Mouse (Mus musculus): Measurements from ENCODE around the gene Ffar2.

Ffar2 gene

GRCm38 (mm10) chr7:30821532-30821931, 2.0 kb downstream of the Ffar2 start:
- DNase-seq (ENCODE audit: low spot score in 2 of 2): no peak

GRCm38 (mm10) chr7:30820854-30821445, 2.6 kb downstream of the Ffar2 start:
- DNase-seq (ENCODE audit: low spot score in 2 of 2): no peak

- DNase-seq (ENCODE audit: low spot score in 2 of 2): no peak
Measured at GRCm38 (mm10) chr7:30820131-30820530, 3.4 kb downstream of the Ffar2 start.

GRCm38 (mm10) chr7:30812291-30812807, 11.2 kb downstream of the Ffar2 start:
- no peak for DNase-seq (ENCODE audit: low spot score in 2 of 2)

GRCm38 (mm10) chr7:30811757-30812290, 11.8 kb downstream of the Ffar2 start:
- DNase-seq (ENCODE audit: low spot score in 2 of 2): no peak

GRCm38 (mm10) chr7:30810319-30810718, 13.3 kb downstream of the Ffar2 start:
- DNase-seq (ENCODE audit: low spot score in 2 of 2): no peak

- no peak for DNase-seq (ENCODE audit: low spot score in 2 of 2)
Measured at GRCm38 (mm10) chr7:30805924-30806323, 17.7 kb downstream of the Ffar2 start.

GRCm38 (mm10) chr7:30804026-30804715, 19.4 kb downstream of the Ffar2 start:
- no peak for DNase-seq (ENCODE audit: low spot score in 2 of 2)

GRCm38 (mm10) chr7:30803256-30803655, 20.3 kb downstream of the Ffar2 start:
- no peak for DNase-seq (ENCODE audit: low spot score in 2 of 2)

GRCm38 (mm10) chr7:30800653-30801052, 22.9 kb downstream of the Ffar2 start:
- no peak for DNase-seq (ENCODE audit: low spot score in 2 of 2)

GRCm38 (mm10) chr7:30796790-30797189, 26.8 kb downstream of the Ffar2 start:
- no peak for DNase-seq (ENCODE audit: low spot score in 2 of 2)

- DNase-seq (ENCODE audit: low spot score in 2 of 2): no peak
Measured at GRCm38 (mm10) chr7:30794921-30795320, 28.7 kb downstream of the Ffar2 start.

- no peak for DNase-seq (ENCODE audit: low spot score in 2 of 2)
Measured at GRCm38 (mm10) chr7:30791921-30792320, 31.7 kb downstream of the Ffar2 start.

- no peak for DNase-seq (ENCODE audit: low spot score in 2 of 2)
Measured at GRCm38 (mm10) chr7:30790141-30790540, 33.4 kb downstream of the Ffar2 start.

- no peak for DNase-seq (ENCODE audit: low spot score in 2 of 2)
Measured at GRCm38 (mm10) chr7:30787377-30788022, 36.1 kb downstream of the Ffar2 start, which contains the start of gene Krtdap. Gene Krtdap, plus strand, starts transcription at chr7:30787896.

- DNase-seq (ENCODE audit: low spot score in 2 of 2): no peak
Measured at GRCm38 (mm10) chr7:30785721-30786546, 37.6 kb downstream of the Ffar2 start.

- DNase-seq (ENCODE audit: low spot score in 2 of 2): no peak
Measured at GRCm38 (mm10) chr7:30785154-30785553, 38.4 kb downstream of the Ffar2 start.

- DNase-seq (ENCODE audit: low spot score in 2 of 2): no peak
Measured at GRCm38 (mm10) chr7:30782658-30783057, 40.9 kb downstream of the Ffar2 start.

- DNase-seq (ENCODE audit: low spot score in 2 of 2): no peak
Measured at GRCm38 (mm10) chr7:30781792-30782191, 41.8 kb downstream of the Ffar2 start.

- no peak for DNase-seq (ENCODE audit: low spot score in 2 of 2)
Measured at GRCm38 (mm10) chr7:30777911-30778310, 45.7 kb downstream of the Ffar2 start.

GRCm38 (mm10) chr7:30777081-30777579, 46.4 kb downstream of the Ffar2 start:
- no peak for DNase-seq (ENCODE audit: low spot score in 2 of 2)

Measured in urinary bladder, postnatal 4 days (tissue).